12 mouse cellular contexts compared by ENCODE assay signal in the genomic region with DNA sequence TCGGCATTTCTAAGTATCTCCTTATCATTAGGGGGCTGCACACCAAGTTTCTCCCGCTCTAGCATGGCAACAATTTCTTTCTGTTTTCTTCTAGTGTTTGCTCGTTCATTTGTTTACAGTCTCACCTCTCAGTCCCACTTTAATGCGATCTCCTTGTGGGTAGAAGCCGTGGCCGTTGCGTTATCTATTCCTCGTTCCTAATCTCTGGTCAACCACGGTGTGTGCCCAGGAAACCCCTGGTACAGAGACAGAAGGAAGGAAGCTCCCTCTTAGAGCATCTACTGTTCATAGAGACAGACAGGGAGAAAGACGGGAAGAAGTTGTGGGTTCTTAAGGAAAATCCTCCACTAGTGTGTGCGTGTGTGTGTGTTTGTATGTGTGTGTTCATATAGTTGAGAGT.
"Had no signal": no experiment of that assay in that cellular context is flagged by ENCODE, and none has a peak within 500 bp of the region (broad histone marks: within the 10 kb centered on the region; RNA-seq: fewer than 3 reads in every experiment).

No protein-coding gene starts in this region.

- H3K27me3 ChIP-seq: limb, embryonic 12.5 days; lung, embryonic 15.5 days had no signal

- H3K36me3 ChIP-seq: limb, embryonic 12.5 days; lung, embryonic 15.5 days had no signal

- H3K9ac ChIP-seq: limb, embryonic 12.5 days; lung, embryonic 15.5 days had no signal

- ATAC-seq: intestine, postnatal 0 days had no signal

- H3K27ac ChIP-seq: limb, embryonic 12.5 days; lung, embryonic 15.5 days; macrophage had no signal

- H3K4me3 ChIP-seq: limb, embryonic 12.5 days; lung, embryonic 15.5 days; myocyte had no signal

- H3K9me3 ChIP-seq: limb, embryonic 12.5 days; lung, embryonic 15.5 days had no signal

- H3K4me1 ChIP-seq: limb, embryonic 12.5 days; lung, embryonic 15.5 days had no signal

- DNase-seq: kidney, adult 8-10 months; kidney, postnatal 25 days; layer of hippocampus, postnatal 36 days; lung, postnatal 14 days; midbrain, embryonic 14.5 days; thymus, adult 18-20 months; thymus, postnatal 25 days had no signal

- H3K4me2 ChIP-seq: limb, embryonic 12.5 days; lung, embryonic 15.5 days had no signal
